Mouse (Mus musculus) lung, postnatal 0 days (tissue): ENCODE measurements at regions not wholly inside any gene's neighbourhood (a gene's known extent, or its start where the extent isn't known, plus 50 kb on each side); places are given as distances from the start of the nearest gene placed in this dataset.

Experiments used
- CTCF ChIP-seq: IDR thresholded peaks from 2 replicates; pipeline ENCODE4 v1.5.1; 2016; ENCODE audit warnings: antibody characterized with exemption, mild to moderate bottlenecking
- EP300 ChIP-seq: IDR thresholded peaks from 2 replicates; pipeline ENCODE4 v1.6.1; 2016; ENCODE audit warnings: antibody characterized with exemption, mild to moderate bottlenecking, control low read depth

- TF ChIP-seq CTCF (no peak), EP300 (no peak)
Measured at GRCm38 (mm10) chr13:112048327-112048726, 239.5 kb upstream of the Map3k1 start.
